21 mouse cellular contexts compared by ENCODE assay signal in genomic region chr15:12781729-12782326, GRCm38 (mm10). TPM values are rescaled to one million over a fixed set of nuclear protein-coding genes. Genes with fewer than 3 reads are reported as not detected.
A peak's percentile ranks its signal among the peaks of the same experiment; 100 is the strongest.
DNase-seq lines count a peak whose midpoint lies in the region; ATAC-seq lines count a peak whose summit lies in the region.
"Had no signal": no experiment of that assay in that cellular context is flagged by ENCODE, and none has a peak within 500 bp of the region (broad histone marks: within the 10 kb centered on the region; RNA-seq: fewer than 3 reads in every experiment).

No protein-coding gene starts in this region.

- H3K4me2 ChIP-seq in limb, embryonic 12.5 days = no peak overlapping the region
- no peak overlapping the region for H3K4me2 ChIP-seq in neural tube, embryonic 12.5 days (replicated peaks)
- H3K4me2 ChIP-seq in neural tube, embryonic 14.5 days (ENCODE audit: low read depth, low read length) = no peak overlapping the region
- no peak overlapping the region for H3K4me2 ChIP-seq in liver, embryonic 11.5 days
- H3K4me2 ChIP-seq: embryonic facial prominence, embryonic 13.5 days; forebrain, embryonic 12.5 days; forebrain, embryonic 15.5 days; heart, embryonic 11.5 days; hindbrain, embryonic 12.5 days; hindbrain, embryonic 15.5 days had no signal

- DNase-seq in limb, embryonic 10.5 days (ENCODE audit: low spot score) = no peak
- DNase-seq in kidney, postnatal 10 days = no peak
- no peak for DNase-seq in liver, embryonic 11.5 days (ENCODE audit: low spot score)
- DNase-seq: adrenal gland, adult 2 months; adrenal gland, postnatal 25 days; cerebellum, adult 18-20 months; cerebellum, adult 9-10 months; cerebellum, postnatal 14 days; gastrocnemius, postnatal 25 days; heart, adult 2 months had no signal

- no peak overlapping the region for H3K9ac ChIP-seq in limb, embryonic 12.5 days (replicated peaks)
- no peak overlapping the region for H3K9ac ChIP-seq in neural tube, embryonic 12.5 days
- H3K9ac ChIP-seq in neural tube, embryonic 14.5 days (replicated peaks; ENCODE audit: low read depth, low read length) = no peak overlapping the region
- H3K9ac ChIP-seq in liver, embryonic 11.5 days (ENCODE audit: low read depth, low read length) = no peak overlapping the region
- H3K9ac ChIP-seq: embryonic facial prominence, embryonic 13.5 days; forebrain, embryonic 12.5 days; forebrain, embryonic 15.5 days; hindbrain, embryonic 12.5 days; hindbrain, embryonic 15.5 days had no signal

- H3K36me3 ChIP-seq in limb, embryonic 12.5 days = no peaks in the 10 kb centered on the region
- no peaks in the 10 kb centered on the region for H3K36me3 ChIP-seq in limb, embryonic 10.5 days
- no peaks in the 10 kb centered on the region for H3K36me3 ChIP-seq in neural tube, embryonic 12.5 days
- no peaks in the 10 kb centered on the region for H3K36me3 ChIP-seq in neural tube, embryonic 14.5 days (ENCODE audit: control insufficient read depth, insufficient read depth, low read length)
- H3K36me3 ChIP-seq in liver, embryonic 11.5 days (ENCODE audit: control insufficient read depth, insufficient read depth, low read length) = no peaks in the 10 kb centered on the region
- H3K36me3 ChIP-seq: embryonic facial prominence, embryonic 13.5 days; forebrain, embryonic 12.5 days; forebrain, embryonic 15.5 days; hindbrain, embryonic 12.5 days; hindbrain, embryonic 15.5 days had no signal

- WGBS in limb, embryonic 12.5 days = 64% methylated on average over 12 of the region's 16 CpGs
- WGBS in limb, embryonic 10.5 days = 70% methylated on average over 14 of the region's 16 CpGs
- 52% methylated on average over 13 of the region's 16 CpGs for WGBS in neural tube, embryonic 12.5 days
- WGBS in neural tube, embryonic 14.5 days = 56% methylated on average over 10 of the region's 16 CpGs
- 55% methylated on average over 13 of the region's 16 CpGs for WGBS in liver, embryonic 11.5 days

- peaks cover 17% of the 10 kb centered on the region for H3K4me1 ChIP-seq in limb, embryonic 12.5 days (replicated peaks)
- H3K4me1 ChIP-seq in limb, embryonic 10.5 days = no peaks in the 10 kb centered on the region
- 0 out of 2 replicates have a peak, but pooled peaks cover 6% of the 10 kb centered on the region for H3K4me1 ChIP-seq in neural tube, embryonic 12.5 days
- H3K4me1 ChIP-seq in neural tube, embryonic 14.5 days (ENCODE audit: control insufficient read depth, insufficient read depth, low read length) = no peaks in the 10 kb centered on the region
- H3K4me1 ChIP-seq in liver, embryonic 11.5 days (replicated peaks; ENCODE audit: control insufficient read depth, insufficient read depth, low read length) = no peaks in the 10 kb centered on the region
- H3K4me1 ChIP-seq: embryonic facial prominence, embryonic 13.5 days; forebrain, embryonic 12.5 days; forebrain, embryonic 15.5 days; hindbrain, embryonic 12.5 days; hindbrain, embryonic 15.5 days had no signal

- H3K27me3 ChIP-seq in limb, embryonic 12.5 days = no peaks in the 10 kb centered on the region
- H3K27me3 ChIP-seq in limb, embryonic 10.5 days (ENCODE audit: low read depth, poor library complexity, severe bottlenecking) = no peaks in the 10 kb centered on the region
- no peaks in the 10 kb centered on the region for H3K27me3 ChIP-seq in neural tube, embryonic 12.5 days (replicated peaks)
- no peaks in the 10 kb centered on the region for H3K27me3 ChIP-seq in neural tube, embryonic 14.5 days (ENCODE audit: control insufficient read depth, insufficient read depth, low read length)
- no peaks in the 10 kb centered on the region for H3K27me3 ChIP-seq in liver, embryonic 11.5 days (replicated peaks; ENCODE audit: control insufficient read depth, insufficient read depth, low read length)
- H3K27me3 ChIP-seq: embryonic facial prominence, embryonic 13.5 days; forebrain, embryonic 12.5 days; forebrain, embryonic 15.5 days; hindbrain, embryonic 12.5 days; hindbrain, embryonic 15.5 days had no signal

- H3K9me3 ChIP-seq in limb, embryonic 12.5 days = peaks cover 4% of the 10 kb centered on the region
- no peaks in the 10 kb centered on the region for H3K9me3 ChIP-seq in limb, embryonic 10.5 days (replicated peaks)
- no peaks in the 10 kb centered on the region for H3K9me3 ChIP-seq in neural tube, embryonic 12.5 days
- no peaks in the 10 kb centered on the region for H3K9me3 ChIP-seq in neural tube, embryonic 14.5 days (ENCODE audit: control insufficient read depth, low read length)
- H3K9me3 ChIP-seq in liver, embryonic 11.5 days (ENCODE audit: control insufficient read depth, low read length) = no peaks in the 10 kb centered on the region
- H3K9me3 ChIP-seq: embryonic facial prominence, embryonic 13.5 days; forebrain, embryonic 15.5 days; hindbrain, embryonic 12.5 days; hindbrain, embryonic 15.5 days had no signal

- H3K4me3 ChIP-seq in limb, embryonic 12.5 days (replicated peaks) = no peak overlapping the region
- H3K4me3 ChIP-seq in limb, embryonic 10.5 days = no peak overlapping the region
- no peak overlapping the region for H3K4me3 ChIP-seq in neural tube, embryonic 12.5 days
- no peak overlapping the region for H3K4me3 ChIP-seq in neural tube, embryonic 14.5 days (ENCODE audit: low read depth, low read length)
- no peak overlapping the region for H3K4me3 ChIP-seq in liver, embryonic 11.5 days (ENCODE audit: low read depth, low read length)
- H3K4me3 ChIP-seq: embryonic facial prominence, embryonic 13.5 days; erythroblast, embryonic 14.5 days; forebrain, embryonic 12.5 days; forebrain, embryonic 15.5 days; heart, adult 2 months; hindbrain, embryonic 12.5 days; hindbrain, embryonic 15.5 days had no signal

- H3K27ac ChIP-seq in limb, embryonic 12.5 days = peak overlapping the region; percentile 18
- no peak overlapping the region for H3K27ac ChIP-seq in limb, embryonic 10.5 days
- H3K27ac ChIP-seq in neural tube, embryonic 12.5 days = no peak overlapping the region
- no peak overlapping the region for H3K27ac ChIP-seq in neural tube, embryonic 14.5 days (ENCODE audit: low read depth, low read length)
- H3K27ac ChIP-seq in liver, embryonic 11.5 days (ENCODE audit: low read depth, low read length) = no peak overlapping the region
- H3K27ac ChIP-seq: embryonic facial prominence, embryonic 13.5 days; forebrain, embryonic 12.5 days; forebrain, embryonic 15.5 days; heart, adult 2 months; hindbrain, embryonic 12.5 days; hindbrain, embryonic 15.5 days had no signal

- peak; percentile 52; the same call in 1 of the 2 replicates for ATAC-seq in limb, embryonic 12.5 days (ENCODE audit: insufficient number of reproducible peaks, insufficient read depth, low FRiP score, low TSS enrichment, low read depth)
- peak; percentile 68 for ATAC-seq in neural tube, embryonic 12.5 days (ENCODE audit: low FRiP score, low read depth)
- ATAC-seq in neural tube, embryonic 14.5 days (ENCODE audit: low read depth) = peak; percentile 38; the same call in 1 of the 2 replicates
- ATAC-seq in liver, embryonic 11.5 days (replicated peaks; ENCODE audit: low FRiP score) = no peak
- ATAC-seq: CD4-positive, CD25-positive, alpha-beta regulatory T cell, adult 4 months; forebrain, embryonic 15.5 days had no signal

RNA-seq across cellular contexts. Expression of gene Pdzd2, which starts 42.1 kb away (rescaled TPM):
- polyA plus RNA-seq in limb, embryonic 12.5 days (2016; fragmentation: Nextera tagmentation; extraction: Ambion mirVana) = 26.2 and 32.5 TPM in 2 replicates
- polyA plus RNA-seq in limb, embryonic 10.5 days (2016; fragmentation: Nextera tagmentation; extraction: Ambion mirVana) = 5.7 and 16.0 TPM in 2 replicates
- polyA plus RNA-seq in neural tube, embryonic 12.5 days (2016; fragmentation: Nextera tagmentation; extraction: Ambion mirVana) = 7.3 and 9.0 TPM in 2 replicates
- polyA plus RNA-seq in neural tube, embryonic 14.5 days (2014; fragmentation: Nextera tagmentation; extraction: Ambion mirVana) = 12.0 and 16.6 TPM in 2 replicates
- polyA plus RNA-seq in liver, embryonic 11.5 days (2014; fragmentation: Nextera tagmentation; extraction: Ambion mirVana) = 8.2 and 9.1 TPM in 2 replicates

RNA-seq across cellular contexts. Expression of gene 6030458C11Rik, which starts 42.6 kb away (rescaled TPM):
- 48.7 and 54.0 TPM in 2 replicates for polyA plus RNA-seq in limb, embryonic 12.5 days (2016; fragmentation: Nextera tagmentation; extraction: Ambion mirVana)
- polyA plus RNA-seq in limb, embryonic 10.5 days (2016; fragmentation: Nextera tagmentation; extraction: Ambion mirVana) = 47.0 and 55.6 TPM in 2 replicates
- polyA plus RNA-seq in neural tube, embryonic 12.5 days (2016; fragmentation: Nextera tagmentation; extraction: Ambion mirVana) = 39.5 and 42.7 TPM in 2 replicates
- 37.5 and 39.4 TPM in 2 replicates for polyA plus RNA-seq in neural tube, embryonic 14.5 days (2014; fragmentation: Nextera tagmentation; extraction: Ambion mirVana)
- 54.8 and 60.1 TPM in 2 replicates for polyA plus RNA-seq in liver, embryonic 11.5 days (2014; fragmentation: Nextera tagmentation; extraction: Ambion mirVana)

RNA-seq across cellular contexts. Expression of gene Drosha, which starts 42.8 kb away (rescaled TPM):
- 54.1 and 63.4 TPM in 2 replicates for polyA plus RNA-seq in limb, embryonic 12.5 days (2016; fragmentation: Nextera tagmentation; extraction: Ambion mirVana)
- polyA plus RNA-seq in limb, embryonic 10.5 days (2016; fragmentation: Nextera tagmentation; extraction: Ambion mirVana) = 82.4 and 85.5 TPM in 2 replicates
- 57.0 and 64.7 TPM in 2 replicates for polyA plus RNA-seq in neural tube, embryonic 12.5 days (2016; fragmentation: Nextera tagmentation; extraction: Ambion mirVana)
- polyA plus RNA-seq in neural tube, embryonic 14.5 days (2014; fragmentation: Nextera tagmentation; extraction: Ambion mirVana) = 55.8 and 61.7 TPM in 2 replicates
- polyA plus RNA-seq in liver, embryonic 11.5 days (2014; fragmentation: Nextera tagmentation; extraction: Ambion mirVana) = 50.4 and 52.2 TPM in 2 replicates
